Mouse (Mus musculus) erythroblast, embryonic 14.5 days (primary cell): ENCODE results near the gene Psmg3. TPM values are rescaled to one million over a fixed set of nuclear protein-coding genes. Genes with fewer than 3 reads are reported as not detected.

Experiments used
- H3K27me3 ChIP-seq: 2 replicates; pipeline ENCODE4 v1.6.1; 2012; ENCODE audit warnings: inconsistent platforms; ENCODE audit not compliant: control insufficient read depth
- H3K36me3 ChIP-seq: 2 replicates; pipeline ENCODE4 v1.6.1; 2012; ENCODE audit warnings: mild to moderate bottlenecking, inconsistent platforms; ENCODE audit not compliant: control insufficient read depth
- H3K4me1 ChIP-seq: 2 replicates; pipeline ENCODE4 v1.6.1; 2012; ENCODE audit warnings: inconsistent platforms; ENCODE audit not compliant: control insufficient read depth
- H3K4me3 ChIP-seq: replicated peaks from 2 replicates; pipeline ENCODE3; 2012; ENCODE audit warnings: moderate library complexity, mild to moderate bottlenecking, inconsistent platforms
- H3K9me3 ChIP-seq: 2 replicates; pipeline ENCODE4 v1.6.1; 2012; ENCODE audit warnings: low read length, inconsistent platforms, mixed read lengths; ENCODE audit not compliant: control insufficient read depth
- GATA1 ChIP-seq: IDR thresholded peaks from 2 replicates; pipeline ENCODE4 v1.6.1; 2012; ENCODE audit warnings: low read length, inconsistent platforms, mixed read lengths
- TAL1 ChIP-seq: IDR thresholded peaks from 3 replicates; pipeline ENCODE4 v1.6.1; 2012; ENCODE audit warnings: low read length, inconsistent platforms, mixed read lengths
- polyA plus RNA-seq: library from polyadenylated mRNA; stranded (reverse); fragments of >175 nt; gene quantifications from 2 replicates; pipeline ENCODE4 v1.2.3, GENCODE M21; 2012

Gene Psmg3
- polyA plus RNA-seq, 1 experiment = 2.7 TPM

GRCm38 (mm10) chr5:139832125-139832524 lies 5.4 kb upstream of the Psmg3 start:
- Histone ChIP-seq H3K36me3 (no peaks in the 10 kb centered on the region), H3K4me1 (peaks cover 7% of the 10 kb centered on the region), H3K27me3 (peaks cover 5% of the 10 kb centered on the region), H3K4me3 (no peak overlapping the region), H3K9me3 (peaks cover 2% of the 10 kb centered on the region)
- TF ChIP-seq TAL1 = no peak
- no peak for TF ChIP-seq GATA1

- Histone ChIP-seq H3K4me1 (peaks cover 13% of the 10 kb centered on the region), H3K9me3 (no peaks in the 10 kb centered on the region), H3K4me3 (no peak overlapping the region), H3K27me3 (peaks cover 3% of the 10 kb centered on the region; the same call in 1 of the 2 replicates), H3K36me3 (no peaks in the 10 kb centered on the region)
- TF ChIP-seq GATA1 (no peak), TAL1 (no peak)
These were observed 4.0 kb upstream of the Psmg3 start for GRCm38 (mm10) chr5:139830734-139831133.

DNA sequence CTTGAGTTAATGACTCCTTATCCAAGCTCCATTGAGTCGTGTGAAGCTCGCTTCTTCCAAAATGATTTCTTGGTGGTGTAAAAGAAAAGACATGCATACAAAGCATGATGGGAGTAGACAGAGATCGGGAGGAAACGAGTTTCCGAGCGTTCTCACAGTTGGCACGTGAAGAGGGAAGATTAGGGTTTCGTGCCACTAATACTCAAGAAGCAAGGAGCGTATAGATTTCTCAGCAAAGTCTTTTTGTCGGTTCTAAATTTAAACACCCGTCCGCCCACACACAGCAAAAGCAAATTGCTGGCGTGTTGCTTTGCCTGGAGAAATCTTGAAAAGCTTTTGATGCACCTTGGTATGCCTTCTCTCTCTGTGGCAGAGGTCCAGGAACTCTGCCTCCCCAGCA lies 2.7 kb upstream of the Psmg3 start:
- H3K9me3 ChIP-seq = no peaks in the 10 kb centered on the region
- H3K27me3 ChIP-seq = peaks cover 3% of the 10 kb centered on the region; the same call in 1 of the 2 replicates
- H3K36me3 ChIP-seq = peaks cover 11% of the 10 kb centered on the region
- TF ChIP-seq TAL1 (no peak), GATA1 (no peak)
- H3K4me1 ChIP-seq = peaks cover 24% of the 10 kb centered on the region
- H3K4me3 ChIP-seq = no peak overlapping the region

GRCm38 (mm10) chr5:139827593-139827992 lies 908 bp upstream of the Psmg3 start:
- H3K9me3 ChIP-seq = no peaks in the 10 kb centered on the region
- H3K27me3 ChIP-seq = peaks cover 3% of the 10 kb centered on the region; the same call in 1 of the 2 replicates
- peaks cover 28% of the 10 kb centered on the region for H3K36me3 ChIP-seq
- no peak overlapping the region for H3K4me3 ChIP-seq
- TF ChIP-seq TAL1 = no peak
- no peak for TF ChIP-seq GATA1
- peaks cover 38% of the 10 kb centered on the region for H3K4me1 ChIP-seq

DNA sequence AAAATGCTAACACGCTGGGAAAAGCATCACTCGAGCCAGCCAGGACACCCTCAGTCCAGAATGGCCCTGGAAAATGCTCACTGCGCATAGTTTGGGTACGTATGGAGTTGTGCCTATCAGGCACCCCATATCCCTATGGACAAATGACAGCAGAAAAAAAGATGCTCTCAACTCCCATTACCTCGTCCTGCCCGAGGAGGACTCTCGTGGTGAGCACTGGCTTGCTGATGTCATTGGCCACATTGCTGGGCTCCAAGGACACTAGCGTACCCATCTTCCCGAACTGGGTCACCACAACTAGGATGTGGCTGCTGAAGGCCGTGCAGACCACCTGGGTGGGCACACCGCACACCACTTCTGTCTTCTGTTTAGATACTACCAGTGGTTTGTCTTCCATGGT lies 738 bp downstream of the Psmg3 start:
- Histone ChIP-seq H3K4me3 (peak overlapping the region; percentile 74), H3K36me3 (peaks cover 45% of the 10 kb centered on the region), H3K9me3 (no peaks in the 10 kb centered on the region), H3K4me1 (peaks cover 53% of the 10 kb centered on the region), H3K27me3 (no peaks in the 10 kb centered on the region)
- no peak for TF ChIP-seq TAL1
- no peak for TF ChIP-seq GATA1

DNA sequence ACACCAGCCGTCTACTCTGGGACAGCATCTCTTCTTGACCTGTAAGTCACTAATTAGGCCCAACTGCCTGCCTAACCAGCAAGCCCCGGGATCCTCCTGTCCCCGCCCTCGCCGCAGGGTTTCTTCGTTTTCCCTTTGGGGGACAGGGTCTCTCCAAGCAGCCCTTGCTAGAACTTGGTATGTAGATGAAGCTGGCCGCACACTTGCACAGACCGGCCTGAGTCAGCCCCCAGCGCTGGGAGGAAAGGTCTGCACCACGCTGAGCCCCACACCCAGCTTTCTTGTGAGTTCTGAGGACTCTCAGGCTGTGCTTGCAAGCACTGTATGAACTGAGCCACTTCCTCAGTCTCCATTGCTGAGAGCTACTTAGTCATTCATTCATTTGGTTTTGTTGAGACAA lies 2.2 kb downstream of the Psmg3 start:
- no peaks in the 10 kb centered on the region for H3K27me3 ChIP-seq
- H3K4me1 ChIP-seq = peaks cover 66% of the 10 kb centered on the region
- H3K4me3 ChIP-seq = no peak overlapping the region
- H3K9me3 ChIP-seq = no peaks in the 10 kb centered on the region
- TF ChIP-seq GATA1 = no peak
- TF ChIP-seq TAL1 = no peak
- H3K36me3 ChIP-seq = peaks cover 58% of the 10 kb centered on the region

DNA sequence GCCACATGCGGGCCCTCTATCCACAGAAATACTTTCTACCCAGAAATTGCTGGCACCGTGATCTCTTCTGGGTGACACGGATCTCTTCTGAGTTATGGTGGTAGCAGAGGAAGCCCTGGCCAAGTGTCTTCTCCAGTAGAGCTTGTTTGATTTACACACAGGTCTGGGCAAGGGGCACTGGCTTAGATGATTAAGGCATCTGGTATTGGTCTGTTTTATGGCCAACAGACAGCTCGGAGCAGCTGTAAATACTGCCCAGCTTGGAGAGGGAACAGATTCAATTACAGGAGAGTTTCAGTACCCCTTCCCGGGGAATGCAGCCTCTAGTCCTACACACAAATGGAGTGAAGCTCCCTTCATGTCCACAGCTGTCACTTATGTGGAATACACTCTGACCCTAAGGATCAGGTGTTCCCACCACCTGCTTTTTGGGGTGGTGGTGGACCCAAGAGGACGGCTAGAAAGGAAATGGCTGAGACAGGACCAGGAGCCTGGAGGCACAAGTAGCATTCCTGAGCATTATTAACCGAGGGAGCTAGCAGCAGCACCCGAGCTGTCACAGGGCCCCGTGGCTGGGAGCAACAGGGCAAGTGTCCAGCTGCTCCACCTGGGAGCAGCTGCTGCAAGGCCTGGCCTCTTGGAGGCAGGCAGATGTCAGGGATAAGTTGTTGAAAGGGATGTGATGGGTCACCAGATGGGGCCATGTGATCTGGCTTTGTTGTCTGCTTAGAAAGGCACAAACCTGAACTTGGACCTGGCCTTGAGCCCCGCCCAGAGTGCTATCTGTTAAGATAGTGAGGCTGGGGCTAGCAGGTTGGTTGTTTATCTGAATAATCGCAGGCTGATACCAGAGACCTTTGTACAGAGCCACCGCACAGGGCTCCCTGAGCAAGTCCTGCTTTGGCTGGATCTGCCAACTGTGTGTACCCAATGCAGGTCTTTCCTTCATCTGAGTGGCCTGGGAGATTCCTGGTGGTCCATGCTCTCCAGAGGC lies 4.9 kb downstream of the Psmg3 start:
- no peak for TF ChIP-seq GATA1
- no peak for TF ChIP-seq TAL1
- Histone ChIP-seq H3K36me3 (peaks cover 74% of the 10 kb centered on the region), H3K27me3 (no peaks in the 10 kb centered on the region), H3K9me3 (no peaks in the 10 kb centered on the region), H3K4me3 (no peak overlapping the region), H3K4me1 (peaks cover 89% of the 10 kb centered on the region)

- TF ChIP-seq GATA1 (no peak), TAL1 (no peak)
- H3K36me3 ChIP-seq = peaks cover 76% of the 10 kb centered on the region
- peaks cover 92% of the 10 kb centered on the region for H3K4me1 ChIP-seq
These were observed 7.0 kb downstream of the Psmg3 start, which contains the start of gene Tmem184a for GRCm38 (mm10) chr5:139819538-139820181. Tmem184a (minus strand) TSS chr5:139819917.

GRCm38 (mm10) chr5:139818801-139819200 lies 7.9 kb downstream of the Psmg3 start:
- peaks cover 95% of the 10 kb centered on the region for H3K4me1 ChIP-seq

More at GRCm38 (mm10) chr5:139819538-139820181, 7.0 kb downstream of the Psmg3 start, which contains the start of gene Tmem184a:
- Histone ChIP-seq H3K9me3 (no peaks in the 10 kb centered on the region), H3K4me3 (peak within 1 kb of the TSS; percentile 46), H3K27me3 (no peaks in the 10 kb centered on the region)

More at GRCm38 (mm10) chr5:139818801-139819200, 7.9 kb downstream of the Psmg3 start:
- TF ChIP-seq TAL1 (no peak), GATA1 (no peak)
- H3K9me3 ChIP-seq = no peaks in the 10 kb centered on the region
- H3K36me3 ChIP-seq = peaks cover 70% of the 10 kb centered on the region
- H3K4me3 ChIP-seq = peak overlapping the region; percentile 46
- H3K27me3 ChIP-seq = no peaks in the 10 kb centered on the region
